Mouse (Mus musculus) limb, embryonic 12.5 days (tissue): Measurements from ENCODE around the gene Zc3h12a. TPM values are rescaled to one million over a fixed set of nuclear protein-coding genes. Genes with fewer than 3 reads are reported as not detected.

Source experiments
- ATAC-seq: fragments of 200-750 bp; cut with Nextera tagmentation; 2 replicates; pipeline ENCODE4 v1.8.0; 2017; ENCODE audit warnings: low read depth, moderate TSS enrichment; ENCODE audit not compliant: insufficient number of reproducible peaks, insufficient read depth, low FRiP score, low TSS enrichment
- H3K27ac ChIP-seq: fragments of 300-500 bp; sonication (generic); 2 replicates; pipeline ENCODE4 v1.5.1; 2016; ENCODE audit warnings: mild to moderate bottlenecking, moderate library complexity
- H3K27me3 ChIP-seq: fragments of 300-500 bp; sonication (generic); 2 replicates; pipeline ENCODE4 v1.6.1; 2016; ENCODE audit warnings: mild to moderate bottlenecking, moderate library complexity
- H3K36me3 ChIP-seq: fragments of 300-500 bp; sonication (generic); 2 replicates; pipeline ENCODE4 v1.6.1; 2016; ENCODE audit warnings: mild to moderate bottlenecking, moderate library complexity
- H3K4me1 ChIP-seq: fragments of 300-500 bp; sonication (generic); replicated peaks from 2 replicates; pipeline ENCODE4 v1.6.1; 2016
- H3K4me2 ChIP-seq: fragments of 300-500 bp; sonication (generic); 2 replicates; pipeline ENCODE4 v1.6.1; 2016; ENCODE audit warnings: mild to moderate bottlenecking, moderate library complexity
- H3K4me3 ChIP-seq: fragments of 300-500 bp; sonication (generic); replicated peaks from 2 replicates; pipeline ENCODE4 v1.5.1; 2016; ENCODE audit warnings: mild to moderate bottlenecking
- H3K9ac ChIP-seq: fragments of 300-500 bp; sonication (generic); replicated peaks from 2 replicates; pipeline ENCODE4 v1.6.1; 2016; ENCODE audit warnings: mild to moderate bottlenecking, moderate library complexity
- H3K9me3 ChIP-seq: fragments of 300-500 bp; sonication (generic); 2 replicates; pipeline ENCODE4 v1.6.1; 2016; ENCODE audit warnings: mild to moderate bottlenecking, moderate library complexity
- WGBS: fragments of 180-500 bp; shearing (Covaris S2); methylation state at CpG from one replicate; pipeline ENCODE4 v1.1.7; 2016; 5-methylcytosine and 5-hydroxymethylcytosine counted together
- polyA plus RNA-seq: library from polyadenylated mRNA; unstranded; fragments of >200 nt; fragmentation: Nextera tagmentation; extraction: Ambion mirVana; gene quantifications from 2 replicates; pipeline ENCODE4 v1.2.1, GENCODE M21; 2016

Gene Zc3h12a
- polyA plus RNA-seq, 1 experiment from 2014 or later = 0.24 TPM

- Histone ChIP-seq H3K4me2 (no peak overlapping the region), H3K27me3 (peaks cover 18% of the 10 kb centered on the region), H3K4me1 (peaks cover 16% of the 10 kb centered on the region), H3K27ac (no peak overlapping the region), H3K9ac (no peak overlapping the region), H3K36me3 (no peaks in the 10 kb centered on the region), H3K4me3 (no peak overlapping the region), H3K9me3 (no peaks in the 10 kb centered on the region)
- no peak for ATAC-seq
- 34% methylated on average over 7 of the region's 7 CpGs for WGBS
Observed at GRCm38 (mm10) chr4:125144627-125145026, 17.0 kb upstream of the Zc3h12a start.

GRCm38 (mm10) chr4:125144211-125144610, 16.6 kb upstream of the Zc3h12a start:
- Histone ChIP-seq H3K4me3 (no peak overlapping the region), H3K27me3 (peaks cover 18% of the 10 kb centered on the region), H3K4me2 (no peak overlapping the region), H3K4me1 (peaks cover 12% of the 10 kb centered on the region), H3K27ac (no peak overlapping the region), H3K9me3 (no peaks in the 10 kb centered on the region), H3K36me3 (no peaks in the 10 kb centered on the region), H3K9ac (no peak overlapping the region)
- ATAC-seq = no peak
- 82% methylated on average over 5 of the region's 5 CpGs for WGBS

- no peak overlapping the region for H3K27ac ChIP-seq
- WGBS = 61% methylated on average over 7 of the region's 7 CpGs
- H3K9me3 ChIP-seq = no peaks in the 10 kb centered on the region
- H3K4me1 ChIP-seq = no peaks in the 10 kb centered on the region
- H3K27me3 ChIP-seq = peaks cover 10% of the 10 kb centered on the region; the same call in 1 of the 2 replicates
- ATAC-seq = no peak
- no peak overlapping the region for H3K9ac ChIP-seq
- H3K36me3 ChIP-seq = no peaks in the 10 kb centered on the region
- no peak overlapping the region for H3K4me3 ChIP-seq
- no peak overlapping the region for H3K4me2 ChIP-seq
Observed at GRCm38 (mm10) chr4:125138321-125138720, 10.7 kb upstream of the Zc3h12a start.

- no peaks in the 10 kb centered on the region for H3K4me1 ChIP-seq
- WGBS = 51% methylated on average over 12 of the region's 12 CpGs
- H3K9ac ChIP-seq = no peak overlapping the region
- ATAC-seq = no peak
- H3K36me3 ChIP-seq = no peaks in the 10 kb centered on the region
- H3K27me3 ChIP-seq = peaks cover 4% of the 10 kb centered on the region; the same call in 1 of the 2 replicates
- no peak overlapping the region for H3K4me3 ChIP-seq
- H3K27ac ChIP-seq = no peak overlapping the region
- H3K9me3 ChIP-seq = no peaks in the 10 kb centered on the region
- no peak overlapping the region for H3K4me2 ChIP-seq
Observed at GRCm38 (mm10) chr4:125136303-125136888, 8.8 kb upstream of the Zc3h12a start.

- ATAC-seq = no peak
- Histone ChIP-seq H3K4me2 (no peak overlapping the region), H3K9me3 (no peaks in the 10 kb centered on the region), H3K36me3 (no peaks in the 10 kb centered on the region), H3K27ac (no peak overlapping the region), H3K9ac (no peak overlapping the region), H3K27me3 (peaks cover 4% of the 10 kb centered on the region; the same call in 1 of the 2 replicates), H3K4me3 (no peak overlapping the region), H3K4me1 (no peaks in the 10 kb centered on the region)
- 82% methylated on average over 10 of the region's 10 CpGs for WGBS
Observed at GRCm38 (mm10) chr4:125135076-125135855, 7.6 kb upstream of the Zc3h12a start.

GRCm38 (mm10) chr4:125134631-125135030, 7.0 kb upstream of the Zc3h12a start:
- no peaks in the 10 kb centered on the region for H3K36me3 ChIP-seq
- no peak overlapping the region for H3K4me3 ChIP-seq
- peaks cover 4% of the 10 kb centered on the region; the same call in 1 of the 2 replicates for H3K27me3 ChIP-seq
- no peak for ATAC-seq
- 79% methylated on average over 5 of the region's 5 CpGs for WGBS
- H3K9me3 ChIP-seq = no peaks in the 10 kb centered on the region
- H3K27ac ChIP-seq = no peak overlapping the region
- H3K4me2 ChIP-seq = no peak overlapping the region
- H3K9ac ChIP-seq = no peak overlapping the region
- H3K4me1 ChIP-seq = no peaks in the 10 kb centered on the region

GRCm38 (mm10) chr4:125134192-125134591, 6.6 kb upstream of the Zc3h12a start:
- no peak for ATAC-seq
- H3K27ac ChIP-seq = no peak overlapping the region
- H3K9me3 ChIP-seq = no peaks in the 10 kb centered on the region
- H3K9ac ChIP-seq = no peak overlapping the region
- H3K4me2 ChIP-seq = no peak overlapping the region
- no peaks in the 10 kb centered on the region for H3K36me3 ChIP-seq
- no peaks in the 10 kb centered on the region for H3K4me1 ChIP-seq
- H3K4me3 ChIP-seq = no peak overlapping the region
- H3K27me3 ChIP-seq = peaks cover 4% of the 10 kb centered on the region; the same call in 1 of the 2 replicates
- 66% methylated on average over 4 of the region's 4 CpGs for WGBS

- Histone ChIP-seq H3K27me3 (peaks cover 15% of the 10 kb centered on the region), H3K36me3 (no peaks in the 10 kb centered on the region), H3K27ac (no peak overlapping the region), H3K4me1 (0 out of 2 replicates have a peak, but pooled peaks cover 2% of the 10 kb centered on the region), H3K4me2 (no peak overlapping the region), H3K9me3 (no peaks in the 10 kb centered on the region), H3K9ac (no peak overlapping the region), H3K4me3 (no peak overlapping the region)
- no peak for ATAC-seq
- WGBS = 19% methylated on average over 5 of the region's 5 CpGs
Observed at GRCm38 (mm10) chr4:125132394-125132793, 4.8 kb upstream of the Zc3h12a start.

- Histone ChIP-seq H3K4me3 (no peak overlapping the region), H3K9ac (no peak overlapping the region), H3K9me3 (no peaks in the 10 kb centered on the region), H3K27ac (no peak overlapping the region), H3K4me2 (no peak overlapping the region), H3K36me3 (no peaks in the 10 kb centered on the region), H3K4me1 (0 out of 2 replicates have a peak, but pooled peaks cover 11% of the 10 kb centered on the region), H3K27me3 (peaks cover 24% of the 10 kb centered on the region)
- 77% methylated on average over 4 of the region's 4 CpGs for WGBS
- no peak for ATAC-seq
Observed at GRCm38 (mm10) chr4:125131493-125131892, 3.9 kb upstream of the Zc3h12a start.

- ATAC-seq = no peak
- no peak overlapping the region for H3K27ac ChIP-seq
- no peaks in the 10 kb centered on the region for H3K9me3 ChIP-seq
- H3K4me1 ChIP-seq = peaks cover 28% of the 10 kb centered on the region
- peak overlapping the region; percentile 63 for H3K4me3 ChIP-seq
- H3K4me2 ChIP-seq = peak overlapping the region; percentile 94
- no peaks in the 10 kb centered on the region for H3K36me3 ChIP-seq
- H3K27me3 ChIP-seq = peaks cover 49% of the 10 kb centered on the region
- no peak overlapping the region for H3K9ac ChIP-seq
- WGBS = 76% methylated on average over 7 of the region's 7 CpGs
Observed at GRCm38 (mm10) chr4:125126761-125127160, 879 bp downstream of the Zc3h12a start.

- H3K4me2 ChIP-seq = no peak overlapping the region
- no peak for ATAC-seq
- H3K27ac ChIP-seq = no peak overlapping the region
Observed at GRCm38 (mm10) chr4:125126186-125126585, 1.5 kb downstream of the Zc3h12a start.

More at GRCm38 (mm10) chr4:125126186-125126585, 1.5 kb downstream of the Zc3h12a start:
- no peaks in the 10 kb centered on the region for H3K9me3 ChIP-seq
- H3K36me3 ChIP-seq = no peaks in the 10 kb centered on the region
- WGBS = 87% methylated on average over 3 of the region's 3 CpGs
- H3K4me1 ChIP-seq = peaks cover 28% of the 10 kb centered on the region
- H3K4me3 ChIP-seq = no peak overlapping the region
- H3K9ac ChIP-seq = no peak overlapping the region
- H3K27me3 ChIP-seq = peaks cover 49% of the 10 kb centered on the region
